Mouse (Mus musculus) kidney, postnatal 0 days (tissue): ENCODE results near the gene Tlcd2. TPM values are rescaled to one million over a fixed set of nuclear protein-coding genes. Genes with fewer than 3 reads are reported as not detected.

Experiments
- ATAC-seq: fragments of 200-750 bp; cut with Nextera tagmentation; replicated peaks from 2 replicates; pipeline ENCODE4 v1.8.0; 2017; ENCODE audit warnings: low read depth, moderate number of reproducible peaks, moderate TSS enrichment, moderate library complexity; ENCODE audit not compliant: low FRiP score
- DNase-seq: peaks from one replicate; pipeline ENCODE4 v3.0.0-alpha.2; 2016; ENCODE audit warnings: low spot score
- H3K27ac ChIP-seq: fragments of 300-500 bp; sonication (generic); 2 replicates; pipeline ENCODE4 v1.5.1; 2014; ENCODE audit warnings: mild to moderate bottlenecking
- H3K27me3 ChIP-seq: fragments of 300-500 bp; sonication (generic); 2 replicates; pipeline ENCODE4 v1.6.1; 2014; ENCODE audit warnings: low read length, mixed read lengths; ENCODE audit not compliant: insufficient read depth
- H3K36me3 ChIP-seq: fragments of 300-500 bp; sonication (generic); 2 replicates; pipeline ENCODE4 v1.6.1; 2014; ENCODE audit warnings: low read length, mixed read lengths; ENCODE audit not compliant: insufficient read depth
- H3K4me1 ChIP-seq: fragments of 300-500 bp; sonication (generic); replicated peaks from 2 replicates; pipeline ENCODE4 v1.6.1; 2014; ENCODE audit warnings: antibody characterized with exemption, low read length, mixed read lengths; ENCODE audit not compliant: insufficient read depth
- H3K4me2 ChIP-seq: fragments of 300-500 bp; sonication (generic); 2 replicates; pipeline ENCODE4 v1.6.1; 2014; ENCODE audit warnings: mild to moderate bottlenecking, low read length, moderate library complexity, mixed read lengths
- H3K4me3 ChIP-seq: fragments of 300-500 bp; sonication (generic); replicated peaks from 2 replicates; pipeline ENCODE4 v1.5.1; 2014; ENCODE audit warnings: low read depth, low read length
- H3K9ac ChIP-seq: fragments of 300-500 bp; sonication (generic); 2 replicates; pipeline ENCODE4 v1.6.1; 2014; ENCODE audit warnings: low read depth, low read length
- H3K9me3 ChIP-seq: fragments of 300-500 bp; sonication (generic); replicated peaks from 2 replicates; pipeline ENCODE4 v1.6.1; 2016; ENCODE audit warnings: low read length, inconsistent platforms, mixed read lengths
- CTCF ChIP-seq: IDR thresholded peaks from 2 replicates; pipeline ENCODE4 v1.5.1; 2016; ENCODE audit warnings: antibody characterized with exemption, low read depth, mild to moderate bottlenecking, moderate library complexity
- WGBS: fragments of 180-500 bp; shearing (Covaris S2); extraction: QIAGEN DNeasy Blood & Tissue Kit; methylation state at CpG from one replicate; pipeline ENCODE4 v1.1.7; 2014; 5-methylcytosine and 5-hydroxymethylcytosine counted together
- polyA plus RNA-seq: library from polyadenylated mRNA; unstranded; fragments of >200 nt; fragmentation: Nextera tagmentation; extraction: Ambion mirVana; gene quantifications from 2 replicates; pipeline ENCODE4 v1.2.1, GENCODE M21; 2015

Tlcd2 gene
- polyA plus RNA-seq, 1 experiment from 2014 or later: 9.3 TPM

- ATAC-seq (peak; percentile 0; the same call in 1 of the 2 replicates), DNase-seq (peak; percentile 8)
- Histone ChIP-seq H3K4me2 (peak overlapping the region; percentile 84), H3K9me3 (no peaks in the 10 kb centered on the region), H3K9ac (peak overlapping the region; percentile 79), H3K27ac (peak overlapping the region; percentile 93), H3K27me3 (no peaks in the 10 kb centered on the region), H3K4me1 (peaks cover 20% of the 10 kb centered on the region), H3K36me3 (peaks cover 13% of the 10 kb centered on the region), H3K4me3 (peak overlapping the region; percentile 67)
- no peak for TF ChIP-seq CTCF
- under 1% methylated on average over 28 of the region's 30 CpGs for WGBS
These were observed 283 bp downstream of the Tlcd2 start for GRCm38 (mm10) chr11:75461743-75462252.

- Histone ChIP-seq H3K9ac (peak overlapping the region; percentile 79), H3K4me3 (peak overlapping the region; percentile 67), H3K36me3 (peaks cover 13% of the 10 kb centered on the region), H3K27ac (peak overlapping the region; percentile 93), H3K27me3 (no peaks in the 10 kb centered on the region), H3K9me3 (no peaks in the 10 kb centered on the region), H3K4me2 (peak overlapping the region; percentile 84), H3K4me1 (peaks cover 23% of the 10 kb centered on the region)
- TF ChIP-seq CTCF: no peak
- peak; percentile 27 for ATAC-seq
- DNase-seq: peak; percentile 61
- WGBS: 2% methylated on average over 14 of the region's 16 CpGs
These were observed 803 bp downstream of the Tlcd2 start for GRCm38 (mm10) chr11:75462253-75462783.

DNA sequence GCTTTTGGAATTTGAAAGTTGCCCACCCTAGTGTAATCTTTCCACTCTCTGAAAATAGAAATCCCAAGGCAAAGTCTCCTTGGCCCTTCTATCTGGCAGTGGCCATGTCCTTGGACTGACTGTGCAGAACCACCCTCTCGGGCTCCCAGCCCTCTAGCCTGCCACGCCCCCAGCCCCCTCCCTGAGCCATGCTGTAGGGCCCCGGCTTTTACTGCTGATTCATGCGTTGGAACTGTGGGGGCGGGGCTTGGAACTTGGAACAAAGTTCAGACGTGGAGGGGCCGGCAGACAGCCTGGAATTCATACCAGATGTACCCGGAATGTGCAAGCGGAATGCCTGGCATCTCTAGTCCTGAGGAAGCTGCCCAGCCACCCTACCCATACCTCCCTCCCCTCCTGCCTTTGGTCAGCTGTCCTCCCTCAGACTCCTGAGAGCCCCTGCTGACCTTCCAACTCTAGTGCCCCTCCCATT is 1.4 kb downstream of the Tlcd2 start:
- Histone ChIP-seq H3K27ac (peak overlapping the region; percentile 93), H3K9ac (peak overlapping the region; percentile 79), H3K36me3 (peaks cover 13% of the 10 kb centered on the region), H3K9me3 (no peaks in the 10 kb centered on the region), H3K27me3 (no peaks in the 10 kb centered on the region), H3K4me2 (peak overlapping the region; percentile 84), H3K4me3 (peak overlapping the region; percentile 67), H3K4me1 (peaks cover 27% of the 10 kb centered on the region)
- 0% methylated on average over 9 of the region's 9 CpGs for WGBS
- no peak for TF ChIP-seq CTCF
- ATAC-seq: peak; percentile 44
- peak; percentile 92 for DNase-seq

- H3K9me3 ChIP-seq: no peaks in the 10 kb centered on the region
These were observed 2.1 kb downstream of the Tlcd2 start for GRCm38 (mm10) chr11:75463624-75464023.

GRCm38 (mm10) chr11:75464417-75464816 is 2.9 kb downstream of the Tlcd2 start:
- WGBS: 86% methylated on average over 6 of the region's 6 CpGs
- no peaks in the 10 kb centered on the region for H3K27me3 ChIP-seq
- no peaks in the 10 kb centered on the region for H3K9me3 ChIP-seq
- no peak overlapping the region for H3K4me2 ChIP-seq
- peaks cover 13% of the 10 kb centered on the region for H3K36me3 ChIP-seq
- no peak overlapping the region for H3K4me3 ChIP-seq
- H3K4me1 ChIP-seq: peaks cover 30% of the 10 kb centered on the region
- no peak overlapping the region for H3K9ac ChIP-seq
- H3K27ac ChIP-seq: no peak overlapping the region
- DNase-seq (no peak), ATAC-seq (no peak)
- TF ChIP-seq CTCF: no peak

More at GRCm38 (mm10) chr11:75463624-75464023, 2.1 kb downstream of the Tlcd2 start:
- peak overlapping the region; percentile 84 for H3K4me2 ChIP-seq
- H3K27me3 ChIP-seq: no peaks in the 10 kb centered on the region
- H3K9ac ChIP-seq: no peak overlapping the region
- no peak for DNase-seq
- peaks cover 13% of the 10 kb centered on the region for H3K36me3 ChIP-seq
- ATAC-seq: no peak
- WGBS: 31% methylated on average over 4 of the region's 4 CpGs
- peaks cover 33% of the 10 kb centered on the region for H3K4me1 ChIP-seq
- TF ChIP-seq CTCF: no peak
- no peak overlapping the region for H3K4me3 ChIP-seq
- H3K27ac ChIP-seq: 0 out of 2 replicates have a peak overlapping the region, but pooled peaks have one; percentile 93

- H3K27ac ChIP-seq: no peak overlapping the region
- WGBS: 84% methylated on average over 6 of the region's 6 CpGs
- H3K9ac ChIP-seq: no peak overlapping the region
- H3K9me3 ChIP-seq: no peaks in the 10 kb centered on the region
- H3K4me3 ChIP-seq: no peak overlapping the region
- no peak for ATAC-seq
- peaks cover 13% of the 10 kb centered on the region for H3K36me3 ChIP-seq
- H3K4me1 ChIP-seq: peaks cover 23% of the 10 kb centered on the region
- DNase-seq: no peak
- no peak overlapping the region for H3K4me2 ChIP-seq
- no peaks in the 10 kb centered on the region for H3K27me3 ChIP-seq
- TF ChIP-seq CTCF: no peak
These were observed 3.5 kb downstream of the Tlcd2 start for GRCm38 (mm10) chr11:75465051-75465450.
